Mouse (Mus musculus): ENCODE measurements around the gene Tex10. TPM values are rescaled to one million over a fixed set of nuclear protein-coding genes. Genes with fewer than 3 reads are reported as not detected.

Gene Tex10
- polyA plus RNA-seq, 1 experiment: 2.2 TPM

DNA sequence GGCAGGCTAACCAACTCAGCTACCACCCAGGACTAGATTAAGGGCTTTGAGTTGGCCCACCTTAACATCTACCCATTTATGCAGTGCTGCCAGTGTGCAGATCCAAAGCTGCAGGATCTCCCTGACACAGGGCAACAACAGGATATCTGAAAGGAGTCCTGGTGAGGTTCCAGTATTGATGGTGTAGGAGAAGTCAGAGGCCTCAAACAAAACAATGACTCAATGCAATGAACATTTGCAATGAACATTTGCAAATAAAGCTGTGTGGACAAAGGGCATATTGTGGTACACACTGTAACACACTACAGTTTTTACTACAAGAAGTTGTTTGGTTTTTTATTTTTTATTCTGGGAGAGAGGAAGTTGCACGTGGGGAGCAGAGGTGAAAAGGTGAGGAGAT is 12.2 kb downstream of the Tex10 start:
- no peak for TF ChIP-seq FLI1 (IDR thresholded peaks at IDR 0.05; ENCODE audit: low read length)
- TF ChIP-seq GATA1 (IDR thresholded peaks at IDR 0.05; ENCODE audit: borderline replicate concordance, low read length): no peak
- no peaks in the 10 kb centered on the region for H3K9me3 ChIP-seq
- peaks cover 87% of the 10 kb centered on the region for H3K36me3 ChIP-seq (replicated peaks; ENCODE audit: low read length)
- no peaks in the 10 kb centered on the region; the same call in 1 of the 2 replicates for H3K4me1 ChIP-seq
- no peaks in the 10 kb centered on the region for H3K27me3 ChIP-seq (replicated peaks)
- H3K4me3 ChIP-seq (replicated peaks): no peak overlapping the region

DNA sequence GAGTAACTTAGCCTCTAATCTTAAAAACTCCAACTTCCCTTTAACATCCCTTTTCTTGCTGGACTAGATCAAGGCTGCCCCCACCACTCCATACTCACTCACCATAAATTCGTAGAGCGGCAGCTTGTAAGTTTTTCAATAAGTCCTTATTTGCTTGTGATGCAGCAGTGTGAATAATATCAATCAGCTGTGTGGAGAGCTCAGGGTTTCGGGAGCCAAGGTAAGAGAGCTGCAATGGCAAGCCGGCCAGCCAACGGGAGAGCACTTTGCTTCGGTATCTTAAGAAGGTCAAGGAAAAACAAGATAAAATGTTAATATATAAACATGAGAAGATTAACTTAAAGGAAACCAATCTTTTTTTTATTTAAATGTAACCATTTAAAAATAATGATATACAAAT is 14.8 kb downstream of the Tex10 start:
- Histone ChIP-seq H3K4me1 (no peaks in the 10 kb centered on the region), H3K9me3 (no peaks in the 10 kb centered on the region), H3K27me3 (replicated peaks) (no peaks in the 10 kb centered on the region), H3K4me3 (replicated peaks) (no peak overlapping the region), H3K36me3 (replicated peaks; ENCODE audit: low read length) (peaks cover 92% of the 10 kb centered on the region)
- no peak for TF ChIP-seq FLI1 (IDR thresholded peaks at IDR 0.05; ENCODE audit: low read length)
- TF ChIP-seq GATA1 (IDR thresholded peaks at IDR 0.05; ENCODE audit: borderline replicate concordance, low read length): no peak

DNA sequence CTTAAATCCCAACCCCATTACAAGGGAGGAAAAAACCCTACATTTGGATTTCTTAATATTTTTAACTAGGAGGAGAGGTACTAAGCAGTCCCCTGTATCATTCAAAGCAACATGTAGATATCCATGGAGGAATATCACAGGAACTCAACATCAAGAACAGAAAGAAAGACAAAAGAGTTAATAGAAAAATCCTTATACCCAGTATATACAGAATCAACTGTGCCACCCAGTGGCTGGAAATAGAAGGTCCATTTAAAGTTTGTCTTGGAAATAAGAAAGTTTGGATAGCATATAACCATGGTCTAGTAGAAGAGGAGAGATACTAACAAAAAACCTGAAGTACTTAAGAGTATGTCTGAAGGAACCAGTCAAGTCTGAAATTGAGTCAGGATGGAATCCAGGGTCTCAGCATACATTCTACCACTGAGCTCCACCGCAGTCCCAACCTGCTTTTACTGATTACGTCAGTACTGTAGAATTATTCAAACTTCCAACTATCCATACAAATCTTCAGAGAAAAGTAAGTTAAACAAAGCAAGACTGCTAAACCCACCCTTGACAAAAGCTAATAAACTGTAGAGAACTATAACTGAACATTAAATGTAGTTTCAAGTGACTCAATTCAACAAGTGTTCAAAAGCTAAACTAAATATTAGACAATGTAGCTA is 19.0 kb downstream of the Tex10 start:
- no peaks in the 10 kb centered on the region for H3K9me3 ChIP-seq

DNA sequence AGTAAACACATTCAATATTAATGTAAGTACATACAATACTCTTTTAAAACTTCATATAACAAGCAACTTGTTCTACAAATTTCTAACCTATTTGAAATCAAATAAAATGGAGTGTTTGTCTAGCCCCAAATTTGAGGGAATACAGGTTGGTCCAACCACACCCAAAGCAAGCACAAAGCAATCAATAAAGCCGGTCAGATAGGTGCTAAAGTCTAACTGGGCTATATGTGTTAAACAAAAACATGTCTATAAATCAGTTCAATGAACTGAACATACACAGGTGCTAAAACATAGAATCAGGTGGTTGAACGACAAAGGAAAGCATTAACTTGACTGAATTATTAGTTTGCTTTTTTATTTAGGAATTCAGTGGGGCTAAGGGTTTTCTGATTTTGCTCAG is 45.2 kb downstream of the Tex10 start:
- Histone ChIP-seq H3K4me1 (peaks cover 11% of the 10 kb centered on the region; the same call in 1 of the 2 replicates), H3K9me3 (no peaks in the 10 kb centered on the region), H3K36me3 (replicated peaks; ENCODE audit: low read length) (peaks cover 96% of the 10 kb centered on the region), H3K27me3 (replicated peaks) (no peaks in the 10 kb centered on the region), H3K4me3 (replicated peaks) (no peak overlapping the region)
- TF ChIP-seq FLI1 (IDR thresholded peaks at IDR 0.05; ENCODE audit: low read length) (no peak), GATA1 (IDR thresholded peaks at IDR 0.05; ENCODE audit: borderline replicate concordance, low read length) (no peak)

More for the DNA sequence above, 19.0 kb downstream of the Tex10 start:
- peaks cover 87% of the 10 kb centered on the region for H3K36me3 ChIP-seq (replicated peaks; ENCODE audit: low read length)
- no peak overlapping the region for H3K4me3 ChIP-seq (replicated peaks)
- TF ChIP-seq FLI1 (IDR thresholded peaks at IDR 0.05; ENCODE audit: low read length): no peak
- TF ChIP-seq GATA1 (IDR thresholded peaks at IDR 0.05; ENCODE audit: borderline replicate concordance, low read length): no peak
- no peaks in the 10 kb centered on the region for H3K27me3 ChIP-seq (replicated peaks)
- H3K4me1 ChIP-seq: no peaks in the 10 kb centered on the region

DNA sequence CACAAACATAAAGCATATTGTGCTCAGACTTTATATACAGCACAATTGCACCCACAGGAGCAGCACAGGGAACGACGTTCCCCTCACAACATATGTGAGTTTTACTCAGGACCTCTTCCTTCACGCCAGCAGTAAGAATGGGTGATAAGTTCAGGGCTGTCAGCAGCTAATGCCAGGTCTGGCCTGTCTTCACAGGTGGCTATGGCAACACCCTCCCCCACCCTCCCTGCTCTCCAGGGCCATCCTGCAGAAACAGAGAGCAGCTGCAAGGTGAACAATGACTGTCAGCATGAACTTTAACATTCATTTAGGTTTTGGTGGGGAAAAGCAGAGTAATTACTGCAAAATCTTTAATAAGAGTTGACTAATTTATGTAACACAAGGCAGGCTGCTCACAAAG is 45.8 kb downstream of the Tex10 start:
- no peaks in the 10 kb centered on the region for H3K27me3 ChIP-seq (replicated peaks)
- peaks cover 96% of the 10 kb centered on the region for H3K36me3 ChIP-seq (replicated peaks; ENCODE audit: low read length)
- no peak for TF ChIP-seq GATA1 (IDR thresholded peaks at IDR 0.05; ENCODE audit: borderline replicate concordance, low read length)
- no peak for TF ChIP-seq FLI1 (IDR thresholded peaks at IDR 0.05; ENCODE audit: low read length)
- no peak overlapping the region for H3K4me3 ChIP-seq (replicated peaks)
- H3K9me3 ChIP-seq: no peaks in the 10 kb centered on the region
- peaks cover 9% of the 10 kb centered on the region; the same call in 1 of the 2 replicates for H3K4me1 ChIP-seq

DNA sequence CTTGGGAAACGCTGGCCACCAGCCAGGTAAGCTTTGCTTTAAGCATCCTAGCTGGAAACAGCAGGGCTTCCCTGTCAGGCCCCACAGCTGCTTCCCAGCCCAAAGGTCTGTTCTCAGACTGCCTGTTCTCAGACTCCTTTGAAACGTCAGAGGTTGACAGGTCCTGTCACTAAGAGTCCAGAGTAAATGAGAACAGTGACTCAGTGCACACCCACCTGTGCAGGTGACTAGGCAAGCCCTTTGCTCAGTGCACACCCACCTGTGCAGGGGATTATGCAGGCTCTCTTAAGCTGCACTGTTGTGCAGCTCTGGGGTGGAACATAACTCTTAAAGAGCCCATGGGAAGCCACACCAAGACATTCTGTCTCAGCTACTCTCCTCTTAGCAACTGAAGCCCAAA is 49.5 kb downstream of the Tex10 start:
- Histone ChIP-seq H3K4me1 (peaks cover 9% of the 10 kb centered on the region; the same call in 1 of the 2 replicates), H3K9me3 (peaks cover 4% of the 10 kb centered on the region; the same call in 1 of the 2 replicates), H3K27me3 (replicated peaks) (no peaks in the 10 kb centered on the region), H3K4me3 (replicated peaks) (no peak overlapping the region), H3K36me3 (replicated peaks; ENCODE audit: low read length) (peaks cover 93% of the 10 kb centered on the region)
- TF ChIP-seq FLI1 (IDR thresholded peaks at IDR 0.05; ENCODE audit: low read length) (no peak), GATA1 (IDR thresholded peaks at IDR 0.05; ENCODE audit: borderline replicate concordance, low read length) (no peak)

DNA sequence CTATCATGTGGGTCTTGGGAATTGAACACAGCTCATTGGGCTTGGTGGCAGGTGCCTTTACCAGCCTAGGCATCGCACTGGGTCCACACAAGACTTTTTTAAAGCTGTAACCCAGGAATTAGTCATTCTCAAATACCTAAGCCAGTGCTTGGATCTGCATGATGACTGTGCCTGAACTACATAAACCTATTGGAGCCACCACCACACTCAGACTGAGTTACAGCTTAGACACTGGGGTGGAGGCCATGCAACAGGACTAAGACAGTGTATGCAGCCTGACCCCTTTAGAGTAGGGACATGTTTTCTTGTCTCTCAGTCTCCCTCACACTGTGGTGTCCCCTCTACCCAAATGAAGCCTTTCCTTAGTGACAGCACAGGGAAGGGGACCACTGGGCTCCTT is 50.6 kb downstream of the Tex10 start:
- Histone ChIP-seq H3K4me1 (peaks cover 9% of the 10 kb centered on the region; the same call in 1 of the 2 replicates), H3K27me3 (replicated peaks) (no peaks in the 10 kb centered on the region), H3K4me3 (replicated peaks) (no peak overlapping the region), H3K9me3 (peaks cover 4% of the 10 kb centered on the region; the same call in 1 of the 2 replicates), H3K36me3 (replicated peaks; ENCODE audit: low read length) (peaks cover 86% of the 10 kb centered on the region)
- no peak for TF ChIP-seq GATA1 (IDR thresholded peaks at IDR 0.05; ENCODE audit: borderline replicate concordance, low read length)
- TF ChIP-seq FLI1 (IDR thresholded peaks at IDR 0.05; ENCODE audit: low read length): no peak

DNA sequence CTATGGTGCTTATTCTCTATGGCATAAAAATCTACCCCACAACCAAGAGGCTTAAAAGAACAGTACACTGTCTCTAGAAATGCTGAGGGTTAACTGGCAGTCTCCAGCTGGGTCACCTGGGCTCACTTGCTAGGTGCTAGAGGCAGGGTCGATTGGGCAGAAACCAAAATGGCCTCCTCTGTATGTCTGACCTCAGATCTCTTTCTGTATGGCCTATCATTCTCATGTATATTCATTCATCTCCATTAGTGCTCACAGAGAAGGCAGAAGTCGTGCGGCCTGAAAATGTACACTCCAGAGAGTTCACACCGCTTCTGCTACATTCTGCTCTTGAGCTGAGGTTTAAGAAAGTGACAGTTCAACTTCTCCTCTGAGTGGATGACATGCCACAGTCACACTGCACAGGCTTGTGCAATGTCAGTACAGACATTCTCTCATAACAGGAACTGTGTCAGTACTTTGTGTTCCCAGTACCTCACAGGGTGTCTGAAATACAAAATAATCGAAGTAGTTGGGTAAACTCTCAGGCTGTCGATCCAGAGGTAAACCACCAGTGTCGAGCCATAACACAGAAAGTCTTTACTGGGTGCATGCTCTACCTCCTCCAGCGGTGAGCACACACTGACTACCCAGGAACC is 54.3 kb downstream of the Tex10 start:
- no peaks in the 10 kb centered on the region for H3K27me3 ChIP-seq (replicated peaks)
- H3K4me1 ChIP-seq: peaks cover 7% of the 10 kb centered on the region; the same call in 1 of the 2 replicates
- TF ChIP-seq GATA1 (IDR thresholded peaks at IDR 0.05; ENCODE audit: borderline replicate concordance, low read length) (no peak), FLI1 (IDR thresholded peaks at IDR 0.05; ENCODE audit: low read length) (no peak)
- no peak overlapping the region for H3K4me3 ChIP-seq (replicated peaks)
- H3K9me3 ChIP-seq: peaks cover 4% of the 10 kb centered on the region; the same call in 1 of the 2 replicates
- H3K36me3 ChIP-seq (replicated peaks; ENCODE audit: low read length): peaks cover 72% of the 10 kb centered on the region

DNA sequence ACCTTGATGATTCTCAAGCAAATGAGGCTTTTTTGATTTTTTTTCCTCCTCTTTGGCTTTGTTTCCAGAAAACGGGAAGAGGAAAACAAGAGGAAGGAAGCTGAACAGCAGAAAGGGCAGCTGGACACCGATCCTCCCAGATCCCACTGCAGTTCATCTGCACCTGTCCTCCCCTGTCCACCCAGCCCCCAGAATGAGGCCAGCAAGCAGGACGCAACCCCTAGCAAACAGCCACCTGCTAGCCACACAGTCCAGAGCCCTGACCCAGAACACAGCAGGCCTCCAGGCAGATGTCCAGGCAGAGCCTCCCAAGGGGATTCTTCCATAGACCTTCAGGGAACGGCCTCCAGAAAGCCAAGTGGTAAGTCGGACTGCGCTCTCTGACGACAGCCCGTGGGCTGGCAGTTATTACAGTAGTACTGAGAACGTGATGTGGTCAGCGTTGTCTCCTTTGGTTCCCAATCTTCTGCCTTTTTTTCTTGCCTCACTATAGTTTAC is 57.4 kb downstream of the Tex10 start:
- TF ChIP-seq FLI1 (IDR thresholded peaks at IDR 0.05; ENCODE audit: low read length) (no peak), GATA1 (IDR thresholded peaks at IDR 0.05; ENCODE audit: borderline replicate concordance, low read length) (no peak)
- Histone ChIP-seq H3K4me3 (replicated peaks) (no peak overlapping the region), H3K4me1 (no peaks in the 10 kb centered on the region), H3K36me3 (replicated peaks; ENCODE audit: low read length) (peaks cover 49% of the 10 kb centered on the region), H3K27me3 (replicated peaks) (no peaks in the 10 kb centered on the region), H3K9me3 (peaks cover 4% of the 10 kb centered on the region; the same call in 1 of the 2 replicates)

DNA sequence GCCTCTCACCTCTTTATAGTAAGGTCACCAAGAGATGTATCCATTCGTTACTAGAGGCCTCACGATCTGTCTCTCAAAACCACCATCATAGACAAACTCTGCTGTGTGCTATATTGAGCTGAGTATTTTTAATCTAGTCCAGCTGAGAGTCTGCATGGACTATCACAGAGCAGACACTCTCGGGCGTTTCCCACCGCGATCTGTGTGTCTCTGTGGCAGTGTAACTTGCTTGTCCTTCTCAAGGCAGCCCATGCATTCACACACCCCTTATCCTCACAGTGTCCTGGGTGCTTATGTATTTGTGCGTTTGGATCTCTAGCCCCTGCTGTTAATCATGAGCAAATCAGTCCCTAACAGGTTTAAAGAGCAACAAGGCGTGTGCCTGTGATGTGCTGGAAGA is 59.8 kb downstream of the Tex10 start:
- Histone ChIP-seq H3K4me3 (replicated peaks) (no peak overlapping the region), H3K4me1 (no peaks in the 10 kb centered on the region), H3K36me3 (replicated peaks; ENCODE audit: low read length) (peaks cover 32% of the 10 kb centered on the region), H3K9me3 (no peaks in the 10 kb centered on the region), H3K27me3 (replicated peaks) (no peaks in the 10 kb centered on the region)
- no peak for TF ChIP-seq GATA1 (IDR thresholded peaks at IDR 0.05; ENCODE audit: borderline replicate concordance, low read length)
- TF ChIP-seq FLI1 (IDR thresholded peaks at IDR 0.05; ENCODE audit: low read length): no peak

Data from megakaryocyte, embryonic 14.5 days (primary cell).